Mouse (Mus musculus) testis, adult 2 months (tissue): ENCODE data around the gene Tecta. TPM values are rescaled to one million over a fixed set of nuclear protein-coding genes. Genes with fewer than 3 reads are reported as not detected.

Experiments
- H3K27ac ChIP-seq: fragments of 200-500 bp; 2 replicates; pipeline ENCODE4 v1.5.1; 2012; ENCODE audit warnings: low read depth, low read length; ENCODE audit not compliant: control insufficient read depth, insufficient read depth
- H3K27me3 ChIP-seq: fragments of 200-500 bp; 2 replicates; pipeline ENCODE4 v1.6.1; 2012; ENCODE audit warnings: mild to moderate bottlenecking, low read length, moderate library complexity; ENCODE audit not compliant: control insufficient read depth, insufficient read depth
- H3K36me3 ChIP-seq: fragments of 200-500 bp; 2 replicates; pipeline ENCODE4 v1.6.1; 2012; ENCODE audit warnings: mild to moderate bottlenecking, low read length; ENCODE audit not compliant: control insufficient read depth, insufficient read depth
- H3K4me1 ChIP-seq: fragments of 200-500 bp; 2 replicates; pipeline ENCODE4 v1.6.1; 2012; ENCODE audit warnings: low read length; ENCODE audit not compliant: control insufficient read depth, insufficient read depth
- H3K4me3 ChIP-seq: fragments of 200-500 bp; 2 replicates; pipeline ENCODE4 v1.5.1; 2012; ENCODE audit warnings: low read depth, mild to moderate bottlenecking, low read length, moderate library complexity, mixed read lengths; ENCODE audit not compliant: control insufficient read depth
- CTCF ChIP-seq: fragments of 200-500 bp; IDR thresholded peaks from 2 replicates; pipeline ENCODE4 v1.5.1; 2012; ENCODE audit warnings: low read depth, mild to moderate bottlenecking, inconsistent platforms, low read length, moderate library complexity; ENCODE audit not compliant: control insufficient read depth, insufficient read depth, insufficient replicate concordance
- POLR2A ChIP-seq: fragments of 200-500 bp; IDR thresholded peaks from 2 replicates; pipeline ENCODE4 v1.6.1; 2012; ENCODE audit warnings: low read depth, mild to moderate bottlenecking, inconsistent platforms, low read length, moderate library complexity; ENCODE audit not compliant: control insufficient read depth
- polyA plus RNA-seq: library from polyadenylated mRNA; depleted of rRNA; stranded (reverse); fragments of >200 nt; gene quantifications from 2 replicates; pipeline ENCODE4 v1.2.3, GENCODE M21; 2012; rRNA removed

Tecta gene
- polyA plus RNA-seq, 1 experiment: 0.42 TPM

DNA sequence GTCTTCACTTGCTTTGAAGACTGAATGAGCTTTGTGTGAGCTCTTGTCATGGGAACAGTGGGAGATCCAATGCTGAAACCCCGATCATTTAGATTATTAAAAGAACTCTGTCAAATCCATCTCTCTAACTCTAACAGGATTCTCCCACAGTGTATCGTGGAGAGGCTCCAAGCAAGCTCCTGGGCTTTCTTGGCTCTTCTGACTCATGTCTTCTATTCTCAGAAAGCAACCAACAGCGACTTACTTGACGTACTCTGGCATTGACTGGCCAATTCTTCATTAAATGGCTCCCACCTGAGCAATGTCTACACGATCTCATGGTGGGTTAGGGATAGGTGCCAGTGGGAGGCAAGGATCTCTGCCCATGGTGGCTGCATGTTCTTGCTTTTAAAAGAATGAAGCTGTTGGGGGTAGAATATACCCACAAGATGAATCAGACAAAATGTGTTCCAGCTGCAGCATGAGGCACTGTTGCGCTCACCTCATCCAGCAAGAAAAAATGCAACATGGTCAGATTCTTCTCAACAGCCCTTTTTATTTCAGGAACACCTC lies 98.6 kb downstream of the Tecta start:
- Histone ChIP-seq H3K27me3 (no peaks in the 10 kb centered on the region), H3K36me3 (no peaks in the 10 kb centered on the region), H3K4me1 (no peaks in the 10 kb centered on the region), H3K4me3 (no peak overlapping the region), H3K27ac (no peak overlapping the region)
- TF ChIP-seq CTCF (no peak), POLR2A (no peak)

DNA sequence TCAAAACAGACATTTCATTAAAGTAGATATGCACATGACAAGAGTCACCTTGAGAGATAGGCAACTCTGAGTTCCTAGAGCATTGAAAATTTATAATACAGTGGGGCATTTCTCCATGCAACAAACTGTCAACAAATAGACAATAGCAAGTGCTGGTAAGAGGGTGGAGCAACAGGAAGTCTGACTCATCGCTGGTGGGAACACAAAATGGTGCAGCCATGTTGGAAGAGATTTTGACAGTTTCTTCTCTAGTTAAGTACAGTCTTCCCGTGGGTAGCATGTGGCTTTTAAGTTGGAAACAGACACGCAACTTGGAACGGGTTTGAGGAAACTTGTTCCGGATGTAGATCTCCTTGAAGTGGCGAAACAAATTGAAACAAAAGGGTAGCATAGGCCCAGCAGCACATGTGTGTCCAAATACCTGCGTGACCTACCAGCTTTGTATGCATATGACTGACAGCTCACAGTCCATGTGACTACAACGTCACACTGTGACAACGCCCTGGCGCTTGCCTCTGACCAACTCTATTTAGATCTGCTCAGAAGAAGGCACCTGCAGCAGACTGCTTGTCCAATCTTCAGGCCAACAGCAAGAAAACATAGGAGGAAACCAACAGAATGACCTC lies 103.3 kb downstream of the Tecta start:
- Histone ChIP-seq H3K36me3 (no peaks in the 10 kb centered on the region), H3K4me3 (no peak overlapping the region), H3K4me1 (no peaks in the 10 kb centered on the region), H3K27me3 (no peaks in the 10 kb centered on the region), H3K27ac (no peak overlapping the region)
- TF ChIP-seq CTCF: no peak

DNA sequence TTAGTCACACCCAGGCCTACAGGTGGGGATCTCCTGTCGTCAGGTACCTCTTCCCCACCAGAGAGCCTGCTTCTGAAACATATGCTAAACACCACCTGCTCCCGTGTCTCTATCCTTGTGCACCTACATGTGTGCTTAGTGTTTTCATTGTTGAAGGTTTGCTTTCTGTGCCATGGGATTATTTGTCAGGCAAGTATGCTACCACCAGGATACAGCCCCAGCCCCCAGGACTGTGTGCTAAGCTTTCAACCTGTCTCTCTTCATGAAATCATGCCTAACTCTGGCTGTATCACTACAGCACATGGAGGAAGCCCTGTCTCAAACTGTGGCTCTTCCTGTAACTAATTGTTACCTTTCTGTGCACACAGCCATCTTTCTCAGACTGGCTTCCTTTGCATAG lies 105.6 kb downstream of the Tecta start:
- Histone ChIP-seq H3K4me1 (no peaks in the 10 kb centered on the region), H3K27ac (no peak overlapping the region), H3K36me3 (no peaks in the 10 kb centered on the region), H3K27me3 (no peaks in the 10 kb centered on the region), H3K4me3 (no peak overlapping the region)
- TF ChIP-seq CTCF: no peak

DNA sequence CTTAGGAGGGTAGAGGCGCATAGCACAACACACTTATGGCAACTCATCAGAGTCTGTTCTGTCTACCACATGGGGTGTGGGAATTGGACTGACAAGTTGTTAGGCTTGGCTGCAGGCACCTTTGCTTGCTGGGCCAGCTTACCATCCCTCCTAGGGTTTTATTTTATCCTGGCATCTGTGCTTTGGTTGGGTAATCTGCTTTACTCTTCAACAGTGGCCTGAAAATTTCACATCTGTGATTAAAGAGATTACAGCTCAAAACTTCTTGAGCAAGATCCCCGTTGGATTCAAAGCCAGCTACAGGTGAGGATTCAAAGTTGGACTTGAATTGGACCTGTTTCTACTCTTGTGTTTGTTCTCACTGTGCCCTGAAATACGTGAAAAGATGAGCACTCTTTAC lies 106.1 kb downstream of the Tecta start:
- Histone ChIP-seq H3K36me3 (no peaks in the 10 kb centered on the region), H3K27me3 (no peaks in the 10 kb centered on the region), H3K4me1 (no peaks in the 10 kb centered on the region), H3K4me3 (no peak overlapping the region), H3K27ac (no peak overlapping the region)
- no peak for TF ChIP-seq POLR2A
- TF ChIP-seq CTCF: no peak

DNA sequence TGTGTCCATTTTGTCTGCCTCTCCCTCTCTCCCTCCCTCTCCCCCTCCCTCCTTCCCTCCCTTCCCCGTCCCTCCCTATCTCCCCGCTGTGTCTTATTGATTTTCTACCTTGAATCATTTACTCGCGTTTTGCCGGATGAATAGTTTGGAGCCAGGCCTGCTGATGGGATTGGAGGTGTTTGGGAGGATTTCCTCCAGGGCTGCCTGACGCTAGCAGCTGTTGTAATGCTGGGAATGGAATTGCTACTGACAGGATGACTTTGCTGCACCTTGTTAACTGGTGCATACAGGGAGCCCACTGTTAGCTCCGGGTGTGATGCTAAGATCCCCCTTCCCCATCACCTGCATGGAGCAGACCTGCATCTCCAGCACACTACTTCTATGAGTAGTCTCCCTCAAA lies 106.7 kb downstream of the Tecta start:
- Histone ChIP-seq H3K27me3 (no peaks in the 10 kb centered on the region), H3K27ac (no peak overlapping the region), H3K4me1 (no peaks in the 10 kb centered on the region), H3K4me3 (no peak overlapping the region), H3K36me3 (no peaks in the 10 kb centered on the region)
- TF ChIP-seq CTCF: no peak
- no peak for TF ChIP-seq POLR2A

DNA sequence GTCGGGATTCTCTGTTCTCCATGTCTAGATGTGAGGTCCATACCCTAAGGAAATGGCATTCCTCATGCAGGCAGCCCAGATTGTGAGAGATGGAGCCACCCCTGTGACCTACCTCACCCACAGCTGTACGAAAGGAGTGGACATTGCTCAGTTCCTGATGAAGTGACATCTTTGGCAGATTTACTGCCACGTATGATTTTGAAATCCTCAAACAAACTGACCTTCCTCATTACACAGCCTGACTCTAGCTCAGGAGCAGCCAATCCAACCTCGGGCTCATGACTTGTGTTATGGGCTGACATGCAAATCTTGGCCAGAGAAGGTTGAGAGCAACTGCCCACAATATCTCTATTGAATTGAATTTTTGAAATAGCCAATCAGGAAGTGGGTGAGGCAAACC lies 120.1 kb downstream of the Tecta start:
- Histone ChIP-seq H3K27me3 (no peaks in the 10 kb centered on the region), H3K36me3 (no peaks in the 10 kb centered on the region), H3K27ac (no peak overlapping the region), H3K4me1 (no peaks in the 10 kb centered on the region; the same call in 1 of the 2 replicates), H3K4me3 (no peak overlapping the region)
- TF ChIP-seq CTCF: no peak

Other genes starting within 250 kb of the Tecta start
- 20.3 and 23.3 TPM in 2 replicates for gene Sc5d, start 135.7 kb downstream of the Tecta start, polyA plus RNA-seq
- gene Tbcel, start 107.9 kb upstream of the Tecta start, polyA plus RNA-seq: 29.9 and 34.0 TPM in 2 replicates